Mouse (Mus musculus) intestine, embryonic 14.5 days (tissue): ENCODE data around the gene Dnajc16. TPM values are rescaled to one million over a fixed set of nuclear protein-coding genes. Genes with fewer than 3 reads are reported as not detected.

Experiments used
- ATAC-seq: fragments of 200-750 bp; cut with Nextera tagmentation; replicated peaks from 2 replicates; pipeline ENCODE4 v1.8.0; 2017; ENCODE audit warnings: low read depth, moderate number of reproducible peaks, moderate TSS enrichment, moderate library complexity; ENCODE audit not compliant: low FRiP score, low TSS enrichment
- DNase-seq: peaks from one replicate; pipeline ENCODE4 v3.0.0-alpha.2; 2018; ENCODE audit warnings: low spot score
- H3K27ac ChIP-seq: fragments of 300-500 bp; sonication (generic); 2 replicates; pipeline ENCODE4 v1.5.1; 2014; ENCODE audit warnings: low read depth, mild to moderate bottlenecking, control low read depth
- H3K27me3 ChIP-seq: fragments of 300-500 bp; sonication (generic); replicated peaks from 2 replicates; pipeline ENCODE4 v1.6.1; 2014; ENCODE audit warnings: low read length, control low read depth; ENCODE audit not compliant: control insufficient read depth, insufficient read depth
- H3K36me3 ChIP-seq: fragments of 300-500 bp; sonication (generic); 2 replicates; pipeline ENCODE4 v1.6.1; 2014; ENCODE audit warnings: low read length, control low read depth; ENCODE audit not compliant: control insufficient read depth, insufficient read depth
- H3K4me1 ChIP-seq: fragments of 300-500 bp; sonication (generic); replicated peaks from 2 replicates; pipeline ENCODE4 v1.6.1; 2014; ENCODE audit warnings: low read length, control low read depth, mixed read lengths; ENCODE audit not compliant: control insufficient read depth, insufficient read depth
- H3K4me2 ChIP-seq: fragments of 300-500 bp; sonication (generic); 2 replicates; pipeline ENCODE4 v1.6.1; 2014; ENCODE audit warnings: low read length
- H3K4me3 ChIP-seq: fragments of 300-500 bp; sonication (generic); 2 replicates; pipeline ENCODE4 v1.5.1; 2014; ENCODE audit warnings: low read depth, low read length, control low read depth, mixed read lengths
- H3K9ac ChIP-seq: fragments of 300-500 bp; sonication (generic); 2 replicates; pipeline ENCODE4 v1.6.1; 2014; ENCODE audit warnings: mild to moderate bottlenecking, low read length
- H3K9me3 ChIP-seq: fragments of 300-500 bp; sonication (generic); 2 replicates; pipeline ENCODE4 v1.6.1; 2016; ENCODE audit warnings: low read length, control low read depth; ENCODE audit not compliant: control insufficient read depth
- WGBS: fragments of 180-500 bp; shearing (Covaris S2); extraction: QIAGEN DNeasy Blood & Tissue Kit; methylation state at CpG from one replicate; pipeline ENCODE4 v1.1.7; 2014; 5-methylcytosine and 5-hydroxymethylcytosine counted together
- polyA plus RNA-seq: library from polyadenylated mRNA; unstranded; fragments of >200 nt; fragmentation: Nextera tagmentation; extraction: Ambion mirVana; gene quantifications from 2 replicates; pipeline ENCODE4 v1.2.1, GENCODE M21; 2014

Gene Dnajc16
- polyA plus RNA-seq, 1 experiment from 2014 or later: 4.4 TPM

DNA sequence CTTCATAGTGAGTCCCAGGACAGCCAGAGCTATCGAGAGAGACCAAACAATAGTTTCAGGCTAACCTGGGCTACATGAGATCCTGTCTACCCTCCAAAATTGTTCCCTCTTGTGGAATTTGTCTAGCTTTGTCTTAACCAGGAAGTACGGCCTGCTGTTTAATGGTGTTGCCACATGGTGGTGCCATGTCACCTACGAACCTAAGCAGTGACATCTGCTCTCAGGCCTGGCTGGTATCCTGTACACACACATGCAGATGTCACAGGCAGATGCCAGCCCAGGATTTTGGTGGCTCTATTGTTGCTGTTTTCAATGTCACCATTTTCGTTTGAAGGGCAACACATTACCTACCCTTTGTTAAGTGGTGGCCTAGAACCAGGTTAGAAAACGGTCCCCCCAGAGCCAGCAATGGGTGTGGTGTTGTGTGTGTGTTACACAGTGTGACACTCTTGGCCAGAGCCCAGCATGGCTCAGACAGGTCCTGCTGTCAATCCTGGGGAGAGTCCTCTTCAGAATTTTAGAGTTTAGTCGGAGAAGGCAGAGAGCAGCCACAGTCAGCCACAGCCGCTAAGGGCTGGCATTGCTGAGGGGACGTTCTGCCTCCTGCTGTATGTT is 19.2 kb upstream of the Dnajc16 start:
- DNase-seq: no peak
- H3K36me3 ChIP-seq: peaks cover 94% of the 10 kb centered on the region

DNA sequence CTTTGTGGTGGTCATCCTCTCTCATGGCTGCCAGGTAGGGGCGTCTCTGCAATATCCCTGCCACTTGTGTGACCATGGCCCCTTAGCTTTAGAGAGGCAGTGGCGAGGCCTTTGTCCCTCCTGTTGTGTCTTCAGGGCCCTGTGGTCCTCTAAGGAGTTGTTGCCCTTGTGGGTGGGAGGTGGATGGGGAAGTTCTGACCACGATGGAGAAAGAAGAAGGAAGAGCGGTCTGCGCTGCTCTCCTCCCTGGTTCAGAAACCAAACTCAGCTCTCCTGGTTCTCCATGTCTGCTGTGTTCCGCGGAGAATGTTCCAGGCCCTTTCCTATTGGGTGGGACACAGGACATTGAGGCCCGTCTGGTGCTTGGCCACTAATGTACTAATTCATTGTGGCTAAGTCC is 15.2 kb upstream of the Dnajc16 start:
- H3K4me3 ChIP-seq: no peak overlapping the region
- H3K9me3 ChIP-seq: no peaks in the 10 kb centered on the region
- WGBS: 94% methylated on average over 8 of the region's 8 CpGs
- H3K4me1 ChIP-seq: no peaks in the 10 kb centered on the region
- DNase-seq: no peak
- H3K27me3 ChIP-seq: no peaks in the 10 kb centered on the region
- peaks cover 76% of the 10 kb centered on the region for H3K36me3 ChIP-seq
- ATAC-seq: no peak
- H3K9ac ChIP-seq: no peak overlapping the region
- H3K4me2 ChIP-seq: no peak overlapping the region
- no peak overlapping the region for H3K27ac ChIP-seq

More for the DNA sequence above, 19.2 kb upstream of the Dnajc16 start:
- Histone ChIP-seq H3K4me1 (no peaks in the 10 kb centered on the region), H3K4me3 (no peak overlapping the region), H3K27me3 (no peaks in the 10 kb centered on the region), H3K4me2 (no peak overlapping the region), H3K27ac (no peak overlapping the region), H3K9me3 (no peaks in the 10 kb centered on the region), H3K9ac (no peak overlapping the region)
- peak; percentile 67; the same call in 1 of the 2 replicates for ATAC-seq
- whole genome bisulfite sequencing: 81% methylated on average over 8 of the region's 8 CpGs

DNA sequence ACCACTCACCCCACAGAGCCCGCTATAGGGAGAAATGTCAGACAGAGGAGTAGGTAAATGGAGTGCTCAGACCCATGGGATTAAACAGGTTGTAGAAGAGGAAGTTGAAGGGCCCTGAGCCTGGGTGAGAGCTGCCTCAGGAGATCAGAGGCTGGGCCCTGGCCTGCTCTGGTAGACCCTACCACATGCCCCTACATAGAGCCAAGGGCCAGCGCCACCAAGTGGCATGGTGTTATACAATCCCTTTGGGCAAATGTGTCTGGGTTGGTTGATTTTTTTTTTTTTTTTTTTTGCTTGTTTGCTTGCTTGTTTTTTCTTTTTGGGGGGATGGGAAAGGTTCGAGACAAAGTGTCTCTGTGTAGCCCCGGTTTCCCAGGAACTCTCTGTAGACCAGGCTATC is 13.4 kb upstream of the Dnajc16 start:
- Histone ChIP-seq H3K4me2 (no peak overlapping the region), H3K4me3 (no peak overlapping the region), H3K36me3 (peaks cover 58% of the 10 kb centered on the region), H3K9ac (no peak overlapping the region), H3K9me3 (no peaks in the 10 kb centered on the region), H3K27ac (no peak overlapping the region), H3K4me1 (no peaks in the 10 kb centered on the region), H3K27me3 (no peaks in the 10 kb centered on the region)
- DNase-seq: no peak
- ATAC-seq: no peak
- WGBS: 87% methylated on average over 4 of the region's 4 CpGs

GRCm38 (mm10) chr4:141797545-141797944 is 6.8 kb upstream of the Dnajc16 start:
- Histone ChIP-seq H3K27ac (no peak overlapping the region), H3K4me2 (no peak overlapping the region), H3K9me3 (no peaks in the 10 kb centered on the region), H3K9ac (no peak overlapping the region), H3K4me1 (peaks cover 19% of the 10 kb centered on the region), H3K36me3 (peaks cover 14% of the 10 kb centered on the region), H3K4me3 (no peak overlapping the region), H3K27me3 (no peaks in the 10 kb centered on the region)
- WGBS: 95% methylated on average over 5 of the region's 5 CpGs
- no peak for ATAC-seq
- DNase-seq: no peak

- Histone ChIP-seq H3K9ac (no peak overlapping the region), H3K27me3 (no peaks in the 10 kb centered on the region), H3K9me3 (no peaks in the 10 kb centered on the region), H3K4me2 (no peak overlapping the region), H3K4me1 (peaks cover 19% of the 10 kb centered on the region), H3K27ac (no peak overlapping the region), H3K4me3 (no peak overlapping the region), H3K36me3 (peaks cover 14% of the 10 kb centered on the region)
- DNase-seq (no peak), ATAC-seq (no peak)
- 86% methylated on average over 4 of the region's 4 CpGs for WGBS
Measured at GRCm38 (mm10) chr4:141796954-141797353, 6.2 kb upstream of the Dnajc16 start.

GRCm38 (mm10) chr4:141796356-141796755 is 5.6 kb upstream of the Dnajc16 start:
- 78% methylated on average over 7 of the region's 7 CpGs for WGBS
- Histone ChIP-seq H3K4me3 (no peak overlapping the region), H3K36me3 (peaks cover 14% of the 10 kb centered on the region), H3K4me1 (peaks cover 19% of the 10 kb centered on the region), H3K27ac (no peak overlapping the region), H3K27me3 (no peaks in the 10 kb centered on the region), H3K9me3 (no peaks in the 10 kb centered on the region), H3K4me2 (no peak overlapping the region), H3K9ac (no peak overlapping the region)
- DNase-seq (no peak), ATAC-seq (no peak)

- WGBS: 15% methylated on average over 5 of the region's 5 CpGs
- peaks cover 26% of the 10 kb centered on the region for H3K4me1 ChIP-seq
- peak overlapping the region; percentile 62 for H3K4me3 ChIP-seq
- peaks cover 14% of the 10 kb centered on the region for H3K36me3 ChIP-seq
- ATAC-seq: no peak
- H3K27me3 ChIP-seq: no peaks in the 10 kb centered on the region
- H3K9me3 ChIP-seq: no peaks in the 10 kb centered on the region
- DNase-seq: no peak
- peak overlapping the region; percentile 94 for H3K27ac ChIP-seq
- H3K4me2 ChIP-seq: peak overlapping the region; percentile 57
- peak overlapping the region; percentile 61 for H3K9ac ChIP-seq
Measured at GRCm38 (mm10) chr4:141794152-141794535, 3.4 kb upstream of the Dnajc16 start.

GRCm38 (mm10) chr4:141793282-141794151 is 2.8 kb upstream of the Dnajc16 start, which contains the start of gene Casp9:
Gene Casp9, plus strand, starts transcription at chr4:141793612.
- H3K4me2 ChIP-seq: peak within 1 kb of the TSS; percentile 57
- peak; percentile 99 for DNase-seq

More at GRCm38 (mm10) chr4:141793282-141794151, 2.8 kb upstream of the Dnajc16 start, which contains the start of gene Casp9:
- no peaks in the 10 kb centered on the region for H3K9me3 ChIP-seq
- no peaks in the 10 kb centered on the region for H3K27me3 ChIP-seq
- ATAC-seq: peak; percentile 84
- peak within 1 kb of the TSS; percentile 62 for H3K4me3 ChIP-seq
- peak within 1 kb of the TSS; percentile 61 for H3K9ac ChIP-seq
- peak within 1 kb of the TSS; percentile 94 for H3K27ac ChIP-seq
- H3K36me3 ChIP-seq: peaks cover 14% of the 10 kb centered on the region
- H3K4me1 ChIP-seq: peaks cover 26% of the 10 kb centered on the region
- under 1% methylated on average over 77 of the region's 80 CpGs for WGBS
